Mouse (Mus musculus) neural tube, embryonic 10.5 days (tissue): Measurements from ENCODE around the gene Rrh.
A peak's percentile ranks its signal among the peaks of the same experiment; 100 is the strongest.

Experiments
- DNase-seq: peaks from one replicate; pipeline ENCODE4 v3.0.0-alpha.2; 2017; ENCODE audit warnings: low spot score; ENCODE audit errors: extremely low spot score

Rrh gene

DNA sequence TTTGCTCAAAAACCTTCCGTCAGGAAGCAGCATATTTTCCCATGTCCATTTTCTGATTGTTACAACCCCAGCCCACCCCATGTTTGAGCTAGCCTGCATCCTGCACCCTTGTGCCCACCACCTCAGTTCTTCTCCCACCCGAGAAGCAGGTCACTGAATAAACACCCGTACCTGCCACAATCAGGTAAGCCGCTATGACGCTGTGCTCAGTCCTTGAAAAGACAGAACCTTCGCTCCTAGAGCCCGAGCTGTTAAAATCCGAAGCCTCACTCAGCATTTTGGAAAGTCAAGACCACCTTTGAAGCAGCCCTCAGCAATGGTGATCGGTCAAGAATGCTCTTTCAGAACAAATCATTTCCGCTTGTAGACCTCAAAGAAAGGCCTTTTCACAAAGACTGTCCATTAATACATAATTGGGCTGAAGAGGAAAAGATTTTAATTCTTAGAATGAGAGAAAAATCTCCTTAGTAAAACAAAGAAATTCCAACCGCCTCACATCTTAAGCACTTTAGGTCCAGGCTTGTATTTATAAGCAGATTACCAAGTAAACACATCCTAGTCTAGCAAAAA is at the start of gene Rrh:
Gene Rrh, minus strand, starts transcription at position 382 of the 570 bp plus-strand sequence.
- no peak for DNase-seq

DNA sequence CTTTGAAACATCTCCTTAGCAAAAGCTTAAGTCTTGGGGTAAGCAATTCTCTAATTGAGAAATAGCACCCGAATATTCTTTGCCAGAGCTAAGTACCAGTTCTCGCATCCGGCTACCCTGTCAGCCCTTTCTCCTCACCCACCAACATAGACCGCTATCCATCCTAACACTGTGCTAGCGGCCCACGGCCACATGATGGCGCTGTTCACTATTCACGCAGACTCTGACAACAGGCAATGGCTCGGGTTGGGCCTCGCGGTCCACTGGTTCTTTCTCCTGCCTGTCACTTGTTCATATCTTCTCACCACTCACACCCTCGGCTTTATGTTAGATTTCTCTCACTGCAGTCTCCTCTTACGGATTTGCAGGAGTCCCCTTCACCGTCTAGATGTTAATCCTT is 41.3 kb upstream of the Rrh start:
- DNase-seq = peak; percentile 39

DNA sequence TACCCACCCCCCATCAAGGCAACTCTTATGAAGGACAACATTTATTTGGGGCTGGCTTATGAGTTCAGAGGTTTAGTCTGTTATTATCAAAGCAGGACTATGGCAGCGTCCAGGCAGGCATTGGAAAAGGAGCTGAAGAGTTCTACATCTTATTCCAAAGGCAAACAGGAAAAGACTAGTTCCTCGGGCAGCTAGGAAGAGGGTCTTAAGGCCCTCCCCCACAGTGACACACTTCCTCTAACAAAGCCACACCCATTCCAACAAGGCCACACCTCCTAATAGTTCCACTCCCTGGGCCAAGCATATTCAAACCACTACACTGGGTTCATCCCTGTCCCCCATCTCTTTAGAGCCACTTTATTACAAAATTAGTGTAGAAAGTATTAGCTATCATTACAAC is 40.2 kb upstream of the Rrh start:
- no peak for DNase-seq

DNA sequence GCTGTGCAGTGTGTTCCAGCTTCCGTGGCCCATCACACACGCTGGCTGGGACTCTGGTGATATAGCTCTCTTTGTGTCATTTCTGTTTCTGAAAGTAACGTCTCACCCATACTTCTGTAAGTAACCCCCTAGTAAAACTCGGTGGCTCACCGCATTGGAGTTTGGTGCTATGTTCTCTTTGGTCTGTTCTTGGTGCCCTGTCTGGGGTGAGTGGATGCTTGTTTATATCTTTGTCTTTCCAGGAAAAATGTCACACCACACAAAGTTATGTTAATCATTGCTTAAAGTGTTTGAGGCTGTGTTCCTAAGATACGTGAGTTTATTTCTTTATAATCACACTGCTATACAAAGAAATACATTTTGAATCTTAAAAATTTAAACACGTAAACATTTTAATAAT is 24.5 kb upstream of the Rrh start:
- no peak for DNase-seq

DNA sequence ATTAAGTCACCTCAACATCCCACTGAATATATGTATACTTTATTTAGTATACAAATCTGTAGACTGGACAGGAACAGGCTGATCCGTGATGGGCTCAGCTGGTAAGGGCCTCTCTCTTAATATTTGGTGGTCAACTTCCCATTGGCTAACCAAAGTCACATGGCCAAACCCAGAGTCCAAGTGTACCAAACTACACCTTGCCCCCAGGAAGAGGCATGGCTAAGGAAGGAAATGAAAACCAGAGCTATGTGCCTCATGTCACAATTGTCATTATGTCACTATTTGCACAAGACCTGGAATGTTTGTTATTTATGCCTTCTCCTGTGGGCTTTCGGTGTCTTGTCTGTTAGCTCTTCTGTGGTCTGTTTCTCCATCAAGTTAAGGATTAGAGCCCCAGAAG is 23.5 kb upstream of the Rrh start:
- DNase-seq = no peak

DNA sequence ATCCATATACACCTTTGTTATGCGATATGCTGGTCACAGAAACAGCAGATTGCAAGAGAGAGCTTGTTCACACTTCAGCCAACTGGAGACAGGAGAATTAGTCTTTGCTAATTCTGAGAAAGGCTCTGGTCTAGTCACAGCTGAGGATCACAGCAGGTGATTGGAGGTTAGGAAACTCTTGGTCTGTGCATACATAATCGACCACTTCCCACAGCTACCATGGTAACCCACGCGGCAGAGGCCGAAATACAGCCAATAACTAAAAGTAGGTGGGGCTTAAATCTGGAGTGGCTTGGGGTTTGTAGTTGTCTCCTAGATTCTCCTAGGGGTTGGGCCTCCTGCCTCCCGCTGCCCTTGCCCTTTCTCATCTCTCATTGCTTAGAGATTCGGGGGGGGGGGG is 15.6 kb upstream of the Rrh start:
- no peak for DNase-seq

DNA sequence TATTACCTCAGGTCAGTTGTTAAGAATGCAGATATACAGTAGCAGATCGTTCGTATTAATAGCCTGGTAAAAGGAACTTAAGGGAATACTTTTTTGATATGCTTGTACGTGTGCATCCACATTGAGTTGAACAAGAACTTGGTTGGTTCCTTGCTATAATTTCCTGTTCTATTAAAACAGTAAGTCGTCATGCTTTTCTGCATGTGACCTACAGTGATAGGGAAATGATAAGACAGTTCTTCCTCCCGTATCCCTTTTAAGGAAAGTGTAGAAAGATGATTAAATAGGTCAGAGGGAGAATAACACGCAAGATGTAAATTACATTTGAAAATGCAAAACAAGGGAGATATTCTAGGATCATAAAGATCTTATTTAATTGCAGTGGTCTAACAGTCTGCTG is 14.6 kb upstream of the Rrh start:
- DNase-seq = no peak

DNA sequence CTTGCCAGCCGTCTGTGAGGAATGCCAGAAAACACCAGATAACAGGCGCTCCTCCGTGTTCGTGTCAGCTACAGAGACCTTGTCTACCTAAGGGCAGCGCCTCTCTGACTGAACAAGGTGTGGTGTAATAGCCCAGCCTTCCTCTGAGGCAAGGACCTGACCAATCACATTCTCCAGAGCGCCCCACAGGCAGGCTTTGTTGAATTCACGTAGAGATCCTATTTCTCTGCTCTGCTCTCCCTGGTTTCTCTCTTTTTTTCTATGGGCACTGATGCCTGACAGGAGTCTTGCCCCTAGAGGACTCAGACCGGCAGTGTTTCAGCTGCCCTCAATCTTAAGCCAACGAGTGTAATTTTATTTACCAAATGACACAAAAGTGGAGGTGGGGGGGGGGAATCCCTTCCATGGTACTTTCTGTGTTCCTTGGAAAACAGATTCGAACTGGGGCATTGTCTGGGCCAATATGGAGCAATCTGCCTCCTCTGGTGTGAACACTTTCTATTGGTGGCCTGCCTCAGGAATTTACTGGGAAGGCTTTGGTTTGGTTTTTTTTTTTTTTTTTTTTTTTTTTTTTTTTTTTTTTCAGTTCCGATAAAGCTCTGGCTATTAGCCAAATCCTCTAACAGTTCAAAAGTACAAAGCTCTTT is 13.8 kb upstream of the Rrh start:
- DNase-seq = no peak

DNA sequence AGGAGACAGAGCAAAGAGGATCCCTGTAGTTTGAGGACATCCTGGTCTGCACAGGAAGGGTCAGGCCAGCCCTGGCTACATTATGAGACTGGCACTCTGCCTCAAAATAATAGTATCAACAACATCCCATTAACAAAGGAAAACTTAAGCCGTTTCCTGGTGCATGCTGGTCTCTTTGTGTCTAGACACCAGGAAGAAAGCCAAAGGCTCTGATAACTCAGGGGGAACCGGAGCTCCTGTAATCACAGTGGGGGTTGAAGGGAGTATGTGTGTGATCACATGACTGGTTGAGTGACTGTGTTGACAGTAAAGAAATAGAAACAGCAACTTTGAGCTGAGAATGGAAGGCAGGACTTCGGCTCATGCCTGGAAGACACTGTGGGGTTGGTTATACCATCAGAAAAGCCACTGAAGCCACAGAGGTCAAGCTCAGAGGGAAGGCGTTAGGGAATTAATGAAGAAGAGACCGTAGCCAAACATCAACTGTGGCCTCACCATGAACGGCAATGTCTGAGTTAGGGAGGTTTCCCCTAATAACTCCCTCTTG is 13.1 kb upstream of the Rrh start, which contains the start of gene Cfi:
Gene Cfi, plus strand, starts transcription at position 497 of the 547 bp plus-strand sequence.
- DNase-seq = no peak

DNA sequence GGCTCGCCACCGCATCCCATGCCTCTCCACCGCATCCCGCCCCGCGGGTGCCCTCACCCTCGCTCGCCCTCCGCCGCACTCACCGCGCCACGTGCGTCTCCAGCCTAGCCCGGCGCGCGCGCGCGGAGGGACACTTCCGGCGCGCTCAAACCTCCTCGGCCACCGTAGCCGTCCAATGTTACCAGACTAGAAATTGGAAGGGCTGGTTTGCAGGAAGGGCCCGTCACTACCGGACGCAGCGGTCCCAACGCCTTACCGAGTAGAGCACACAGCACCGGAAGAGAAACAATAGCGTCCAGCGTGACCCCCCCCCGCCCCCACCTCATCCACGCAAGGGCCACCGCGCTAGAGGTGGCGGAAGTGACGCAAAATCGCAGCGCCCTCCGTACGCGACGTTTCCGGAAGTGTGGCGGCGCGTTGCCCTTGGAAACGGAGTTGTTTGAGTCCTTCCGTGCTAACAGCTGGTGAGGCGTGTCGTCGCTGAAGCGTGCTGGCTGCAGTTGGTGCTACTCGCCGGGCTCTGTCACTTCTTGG is 8.7 kb upstream of the Rrh start, which contains the start of gene Gar1:
Gene Gar1, minus strand, starts transcription at position 362 of the 534 bp plus-strand sequence.
- DNase-seq = peak; percentile 96

DNA sequence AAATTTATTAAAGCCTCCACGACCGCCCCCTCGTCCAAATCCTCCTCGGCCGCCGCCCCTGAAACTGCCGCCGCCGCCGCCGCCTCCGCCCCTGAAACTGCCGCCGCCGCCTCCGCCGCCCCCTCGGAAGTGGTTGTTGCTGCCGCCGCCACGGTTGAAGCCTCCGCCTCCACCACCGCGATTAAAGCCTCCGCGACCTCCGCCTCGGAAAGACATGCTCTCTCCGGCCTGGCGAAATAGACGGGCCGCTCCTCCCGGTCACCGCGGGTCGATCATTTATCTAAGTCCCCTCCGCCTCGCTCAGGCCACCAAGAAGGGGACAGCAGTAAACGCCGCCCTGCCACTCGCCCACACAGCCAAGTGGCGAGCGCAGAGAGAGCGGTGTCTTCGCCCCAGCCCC is 8.2 kb upstream of the Rrh start:
- DNase-seq = no peak

DNA sequence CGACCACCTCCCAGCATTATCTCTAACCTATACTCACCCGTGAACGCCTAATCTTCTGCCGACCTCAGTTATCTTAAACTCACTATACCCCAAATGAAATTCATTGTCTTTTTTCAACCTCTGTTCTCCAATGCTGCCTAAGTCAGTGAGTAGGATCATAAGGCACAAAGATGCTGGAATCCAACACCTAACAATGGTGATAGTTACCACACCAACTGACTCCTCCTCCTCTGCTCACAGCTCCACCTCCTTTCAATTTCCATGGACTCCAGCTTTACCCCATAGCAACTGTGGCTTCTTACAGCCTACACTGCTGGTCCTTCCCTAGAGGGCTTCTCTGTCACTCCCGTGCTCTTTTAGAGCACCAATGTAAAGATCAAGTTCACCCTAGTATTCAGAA is 5.3 kb upstream of the Rrh start:
- no peak for DNase-seq

DNA sequence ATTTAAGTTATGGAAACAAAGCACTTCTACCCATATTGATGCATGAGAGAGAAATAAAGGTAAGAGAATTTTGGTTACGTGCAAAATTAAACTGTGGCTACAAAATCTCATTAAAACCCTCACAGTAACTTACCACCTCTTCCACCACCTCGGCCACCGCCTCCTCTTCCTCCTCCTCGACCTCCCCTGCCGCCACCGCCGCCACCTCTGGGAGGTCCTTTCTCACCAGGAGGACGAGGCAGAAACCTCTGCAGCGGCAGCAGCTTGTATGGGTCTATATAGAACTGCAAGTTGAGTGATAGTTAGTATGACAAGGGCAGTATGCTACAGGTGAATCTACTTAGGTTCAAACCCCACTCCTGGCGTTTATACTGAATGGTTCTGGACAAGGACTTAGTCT is 4.3 kb upstream of the Rrh start:
- no peak for DNase-seq

DNA sequence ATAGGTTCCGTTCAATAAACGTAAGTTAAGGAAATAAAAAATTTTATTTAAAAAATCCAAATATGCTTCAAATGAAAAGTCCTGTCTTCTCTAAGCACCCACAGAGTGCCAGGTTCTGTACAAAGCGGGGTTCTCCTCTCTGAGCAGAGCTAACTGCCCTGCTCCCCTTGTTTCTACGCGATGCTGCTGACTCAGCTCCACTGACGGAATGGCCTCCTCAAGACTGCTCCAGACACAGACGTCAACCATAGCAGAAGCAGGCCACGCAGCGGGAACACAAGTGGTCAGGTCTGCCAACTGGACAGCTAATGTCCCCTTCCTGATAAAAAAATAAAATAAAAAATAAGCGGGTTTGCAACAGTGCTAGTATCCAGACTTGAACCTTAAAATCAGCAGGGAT is 2.5 kb upstream of the Rrh start:
- DNase-seq = no peak

DNA sequence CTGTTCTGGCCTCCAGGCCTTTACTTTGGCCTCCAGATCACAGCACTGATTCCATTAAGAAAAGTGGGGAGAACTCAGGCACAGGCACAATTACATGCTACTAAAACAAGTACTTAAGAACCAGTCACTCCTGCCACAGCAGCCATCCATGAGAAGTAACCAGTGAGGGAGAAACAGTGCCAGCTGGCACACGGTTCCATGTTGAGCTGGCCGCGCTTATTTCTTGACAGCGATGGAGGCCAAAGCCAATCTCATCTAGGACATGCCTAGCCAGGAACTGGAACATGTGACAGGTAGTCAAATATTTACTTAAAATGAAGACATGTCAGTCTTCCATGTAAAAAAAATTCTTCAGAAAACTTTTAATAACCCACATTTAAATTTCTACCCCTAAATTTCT is 1.8 kb upstream of the Rrh start:
- DNase-seq = no peak

DNA sequence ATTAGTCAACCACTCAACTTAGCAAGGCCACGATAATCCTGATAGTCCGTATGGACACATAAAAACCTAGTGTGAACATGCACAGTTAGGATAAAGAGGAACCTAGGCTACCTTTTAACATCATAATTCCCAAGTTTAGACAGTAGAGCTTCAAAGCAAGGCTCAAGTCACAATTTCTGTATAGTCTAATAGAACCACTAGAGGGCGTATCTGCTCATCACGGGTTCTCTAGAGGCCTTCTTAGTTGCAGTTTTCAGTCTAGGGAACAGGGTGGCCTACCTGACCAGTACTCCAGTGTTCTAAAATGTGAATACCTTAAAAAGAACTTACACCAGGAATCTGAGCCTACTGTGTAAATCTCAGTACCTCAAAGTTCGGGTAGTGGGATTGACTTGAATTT is 906 bp upstream of the Rrh start:
- no peak for DNase-seq

DNA sequence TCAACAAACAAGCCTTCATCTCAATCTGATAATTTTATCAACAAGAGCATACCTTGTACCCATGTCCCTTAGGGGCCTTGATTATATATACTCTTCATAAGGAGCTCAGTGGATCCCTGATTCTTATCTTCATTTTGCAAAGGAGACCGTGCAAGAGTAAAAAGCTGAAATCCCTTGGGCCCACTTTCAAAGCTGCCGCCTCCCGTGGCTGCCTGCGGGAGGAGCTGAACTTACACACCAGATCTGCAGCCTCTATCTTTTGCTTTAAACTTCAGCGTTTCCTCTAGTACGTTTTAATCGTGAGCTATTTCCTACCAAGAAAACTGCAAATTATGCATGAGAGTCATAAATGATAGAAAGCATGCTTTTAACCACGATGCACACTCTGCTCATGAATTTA is 651 bp downstream of the Rrh start:
- no peak for DNase-seq

DNA sequence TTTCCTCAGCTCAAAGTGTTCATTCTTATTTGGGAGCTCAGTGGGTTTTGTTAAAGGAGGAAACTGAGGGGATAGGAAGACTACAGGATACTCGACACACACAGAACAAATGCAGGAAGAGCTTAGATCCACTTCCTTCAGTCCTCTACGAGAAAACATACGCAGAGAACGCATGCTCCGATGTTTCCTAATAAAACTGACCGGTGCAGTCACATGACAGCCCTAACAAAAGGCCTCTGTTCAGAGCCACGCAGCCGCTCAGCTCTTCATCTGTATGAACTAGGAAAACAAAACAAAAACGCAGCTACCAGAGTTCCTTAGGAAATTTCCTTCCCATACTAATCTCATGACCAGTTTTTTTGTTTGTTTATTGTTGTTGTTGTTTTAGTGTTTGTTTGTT is 1.5 kb downstream of the Rrh start:
- no peak for DNase-seq

DNA sequence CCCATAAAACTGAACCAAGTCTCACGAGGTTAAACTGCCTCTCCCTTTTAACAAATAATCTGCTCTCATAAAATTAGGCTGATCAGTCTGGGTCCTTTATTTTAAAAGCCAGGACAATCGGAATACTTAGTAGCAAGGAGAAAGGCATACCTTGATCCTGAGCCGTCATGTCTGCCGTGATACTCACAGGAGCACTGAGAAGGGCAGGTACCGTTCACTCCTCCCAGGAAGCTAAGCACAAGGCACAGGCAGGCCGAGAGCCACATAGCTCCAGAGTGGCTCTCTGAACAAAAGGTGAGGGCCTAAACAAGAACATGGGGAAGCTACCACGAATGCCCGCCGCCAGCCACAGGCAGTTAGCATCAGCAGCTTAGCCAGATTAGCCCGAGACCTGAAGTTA is 18.6 kb downstream of the Rrh start, which contains the start of gene Lrit3:
Gene Lrit3, minus strand, starts transcription at position 266 of the 400 bp plus-strand sequence.
- DNase-seq = no peak

DNA sequence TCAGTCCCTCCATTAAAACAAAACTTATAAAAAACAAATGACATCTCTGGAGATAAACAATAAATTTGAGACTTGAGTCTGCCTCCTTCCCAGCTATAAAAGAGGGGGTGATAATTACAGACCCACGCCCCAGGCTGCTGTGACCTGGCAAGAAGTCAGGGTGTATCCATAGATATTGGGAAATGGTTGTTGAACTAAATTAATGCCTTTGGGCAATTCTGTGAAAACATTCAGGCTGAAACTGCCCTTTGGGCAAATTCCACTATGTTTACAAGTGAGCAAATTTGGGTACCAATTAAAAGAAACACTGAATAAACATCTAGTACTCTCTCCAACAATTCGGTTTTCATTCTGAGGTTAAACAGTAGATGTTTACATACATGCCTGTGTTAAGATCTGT is 23.4 kb downstream of the Rrh start:
- no peak for DNase-seq

DNA sequence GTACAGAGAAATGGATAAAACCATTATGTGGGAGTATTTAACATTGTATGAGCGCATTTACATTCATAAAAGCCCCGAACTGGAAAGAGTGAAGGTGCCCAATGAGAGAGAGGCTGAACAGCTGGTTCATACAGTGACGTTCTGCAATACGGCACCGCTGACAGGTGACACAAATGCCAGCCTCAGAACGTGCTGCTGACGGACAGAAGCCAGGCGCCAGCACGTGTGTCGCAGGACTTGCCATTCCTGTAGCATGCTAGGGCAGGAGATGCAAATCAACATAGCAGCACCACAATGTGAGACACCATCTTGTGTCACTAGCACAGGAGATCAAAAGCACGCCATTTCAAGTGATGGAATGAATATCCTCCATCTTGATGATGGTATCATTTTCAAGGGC is 23.8 kb downstream of the Rrh start:
- DNase-seq = no peak

DNA sequence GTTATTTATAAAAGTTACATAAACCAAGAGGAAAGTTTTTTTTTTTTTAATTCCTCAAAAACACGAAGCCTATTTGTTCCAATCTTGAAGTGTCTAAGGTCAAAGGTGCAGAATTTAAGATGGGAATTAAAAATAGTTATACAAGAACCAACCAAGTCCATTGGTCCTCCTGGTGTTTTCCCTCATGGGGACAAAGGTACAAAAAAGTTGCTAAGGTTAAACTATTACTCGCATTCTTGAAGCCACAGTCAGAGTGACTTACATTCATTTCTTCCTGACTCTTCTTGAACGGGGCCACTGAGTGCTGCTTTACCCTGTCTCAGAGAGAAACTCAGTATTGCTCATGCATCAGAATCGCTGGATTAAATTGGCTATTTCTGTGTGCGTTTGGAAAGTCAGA is 25.0 kb downstream of the Rrh start:
- DNase-seq = no peak

DNA sequence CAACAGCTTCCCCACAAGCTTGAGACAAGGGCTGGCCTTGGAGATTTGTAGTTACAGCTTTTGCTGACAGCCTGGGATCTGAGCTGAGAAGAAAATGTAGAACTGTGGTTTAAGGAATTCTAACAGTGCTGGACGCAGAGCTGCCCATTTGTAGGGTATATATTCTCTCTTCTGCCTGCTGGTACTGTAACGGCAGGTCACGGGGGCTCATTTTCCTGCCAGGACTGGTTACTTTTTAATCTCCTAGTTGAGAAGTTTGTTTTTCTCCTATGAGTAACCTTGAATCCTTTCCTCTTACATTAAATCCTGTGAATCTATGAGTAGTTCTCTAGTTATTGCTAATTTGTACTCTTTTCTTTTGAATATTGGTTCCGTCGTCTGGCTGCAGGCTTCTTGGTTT is 28.6 kb downstream of the Rrh start:
- no peak for DNase-seq
